ENCODE assay signal across 8 mouse cellular contexts in the genomic region with DNA sequence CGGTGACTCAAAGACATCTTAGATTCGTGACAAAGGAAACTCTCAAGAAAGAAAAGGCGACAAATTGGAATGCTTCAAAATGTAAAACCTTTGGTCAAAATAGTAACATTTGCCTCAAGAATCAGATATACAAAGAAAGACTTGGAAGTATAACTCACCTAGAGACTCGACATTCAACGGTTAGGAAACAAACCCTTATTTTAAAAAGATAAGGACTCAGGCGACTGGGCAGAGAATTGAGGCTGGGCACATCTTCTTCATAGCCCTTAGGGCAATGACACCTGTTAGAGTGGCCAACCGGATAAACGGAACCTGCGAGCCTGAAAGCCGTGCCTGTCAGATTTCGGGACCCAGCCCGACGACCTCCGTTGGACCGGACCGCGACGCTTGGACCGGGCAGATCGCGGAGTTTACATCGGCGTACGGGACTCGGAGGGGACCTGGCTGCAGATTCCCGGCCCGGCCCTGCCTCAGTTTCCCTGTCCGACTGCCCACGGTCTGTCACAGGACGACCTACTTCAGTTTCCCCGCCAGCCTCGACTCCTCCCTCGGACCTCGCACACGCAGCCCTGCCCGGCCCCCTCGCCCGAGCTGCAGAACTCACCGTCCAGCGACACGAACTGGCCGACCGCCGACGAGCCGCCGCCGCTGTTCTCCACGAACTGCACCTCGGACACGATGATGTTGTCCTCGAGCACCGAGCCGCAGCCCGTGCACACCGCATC. TPM values are rescaled to one million over a fixed set of nuclear protein-coding genes. Genes with fewer than 3 reads are reported as not detected.
DNase-seq lines count a peak whose midpoint lies in the region; ATAC-seq and TF ChIP-seq lines count a peak whose summit lies in the region.

No protein-coding gene starts in this region.

- H3K27me3 ChIP-seq in kidney, adult 2 months (replicated peaks; ENCODE audit: control insufficient read depth, insufficient read depth, low read length) = no peaks in the 10 kb centered on the region
- H3K27me3 ChIP-seq in erythroblast, embryonic 14.5 days (ENCODE audit: control insufficient read depth) = peaks cover 14% of the 10 kb centered on the region
- no peaks in the 10 kb centered on the region for H3K27me3 ChIP-seq in limb, embryonic 13.5 days
- no peaks in the 10 kb centered on the region for H3K27me3 ChIP-seq in neural tube, embryonic 15.5 days (replicated peaks)

- no peaks in the 10 kb centered on the region for H3K9me3 ChIP-seq in ES-E14 (ENCODE audit: control insufficient read depth, insufficient read depth, low read depth, low read length)
- peaks cover 3% of the 10 kb centered on the region for H3K9me3 ChIP-seq in erythroblast, embryonic 14.5 days (ENCODE audit: control insufficient read depth, low read length)
- no peaks in the 10 kb centered on the region for H3K9me3 ChIP-seq in limb, embryonic 13.5 days
- no peaks in the 10 kb centered on the region for H3K9me3 ChIP-seq in neural tube, embryonic 15.5 days (replicated peaks)

- in situ Hi-C loops in ES-E14 (cut with MboI; ENCODE audit: low sequenced_read_pairs in 2 of 2, unreplicated experiment in 2 of 2) = no loop called here

- peak overlapping the region; percentile 97 for H3K9ac ChIP-seq in ES-E14 (ENCODE audit: insufficient read depth, low read depth, low read length, poor library complexity, severe bottlenecking)
- peak overlapping the region; percentile 97 for H3K9ac ChIP-seq in limb, embryonic 13.5 days
- peak overlapping the region; percentile 96 for H3K9ac ChIP-seq in neural tube, embryonic 15.5 days (replicated peaks)

- no peak for TF ChIP-seq POLR2A in kidney, adult 2 months (IDR thresholded peaks at IDR 0.05; ENCODE audit: low read depth, low read length)

- no peaks in the 10 kb centered on the region for H3K36me3 ChIP-seq in kidney, adult 2 months (ENCODE audit: control insufficient read depth, insufficient read depth, low read length)
- peaks cover 3% of the 10 kb centered on the region; the same call in 1 of the 2 replicates for H3K36me3 ChIP-seq in ES-E14 (ENCODE audit: control insufficient read depth, insufficient read depth, low read length, poor library complexity, severe bottlenecking)
- peaks cover 37% of the 10 kb centered on the region for H3K36me3 ChIP-seq in erythroblast, embryonic 14.5 days (ENCODE audit: control insufficient read depth)
- H3K36me3 ChIP-seq in limb, embryonic 13.5 days = peaks cover 18% of the 10 kb centered on the region
- H3K36me3 ChIP-seq in neural tube, embryonic 15.5 days = no peaks in the 10 kb centered on the region

- no peak for TF ChIP-seq CTCF in kidney, adult 2 months (conservative IDR thresholded peaks at IDR 0.05; ENCODE audit: insufficient read depth, insufficient read length, low read depth, low read length)

- H3K4me2 ChIP-seq in limb, embryonic 13.5 days (replicated peaks) = peak overlapping the region; percentile 86
- H3K4me2 ChIP-seq in neural tube, embryonic 15.5 days = peak overlapping the region; percentile 85

- H3K4me1 ChIP-seq in kidney, adult 2 months (ENCODE audit: control insufficient read depth, insufficient read depth, low read length) = peaks cover 10% of the 10 kb centered on the region
- H3K4me1 ChIP-seq in ES-E14 (ENCODE audit: control insufficient read depth in 2 of 2, insufficient read depth in 2 of 2, low read length in 2 of 2, poor library complexity in 1 of 2) = peaks cover 4 to 7% of the 10 kb centered on the region in 2 experiments; a peak in 2 of 4 replicates
- H3K4me1 ChIP-seq in erythroblast, embryonic 14.5 days (ENCODE audit: control insufficient read depth) = peaks cover 44% of the 10 kb centered on the region
- peaks cover 27% of the 10 kb centered on the region for H3K4me1 ChIP-seq in limb, embryonic 13.5 days
- H3K4me1 ChIP-seq in neural tube, embryonic 15.5 days = peaks cover 29% of the 10 kb centered on the region

- WGBS in kidney, adult 2 months = 1% methylated on average over 56 of the region's 56 CpGs
- under 1% methylated on average over 56 of the region's 56 CpGs for WGBS in limb, embryonic 13.5 days
- 1% methylated on average over 56 of the region's 56 CpGs for WGBS in neural tube, embryonic 15.5 days

- no peak for DNase-seq in kidney, adult 2 months
- no peak for DNase-seq in kidney, adult 9 months
- DNase-seq in ES-E14 (ENCODE audit: low read depth, low spot score) = no peak
- DNase-seq in ovary, postnatal 36 days (ENCODE audit: low spot score) = no peak
- DNase-seq in c-Kit-positive CD71-positive TER-119-positive erythroid progenitor cells, embryonic 14.5 days (ENCODE audit: low spot score) = no peak

- peak overlapping the region; percentile 92 for H3K4me3 ChIP-seq in kidney, adult 2 months (ENCODE audit: insufficient read depth, low read depth, low read length)
- peak overlapping the region; percentile 71 to 97 for H3K4me3 ChIP-seq in ES-E14 (ENCODE audit: insufficient read depth in 1 of 2, low read depth in 1 of 2, low read length in 2 of 2, poor library complexity in 1 of 2, severe bottlenecking in 1 of 2)
- H3K4me3 ChIP-seq in erythroblast, embryonic 14.5 days (replicated peaks) = peak overlapping the region; percentile 87
- H3K4me3 ChIP-seq in limb, embryonic 13.5 days = peak overlapping the region; percentile 84
- peak overlapping the region; percentile 89 for H3K4me3 ChIP-seq in neural tube, embryonic 15.5 days (replicated peaks)

- peak overlapping the region; percentile 96 for H3K27ac ChIP-seq in kidney, adult 2 months (ENCODE audit: insufficient read depth, low read depth, low read length)
- H3K27ac ChIP-seq in ES-E14 (ENCODE audit: insufficient read depth, low read depth, low read length, poor library complexity, severe bottlenecking) = peak overlapping the region; percentile 73; the same call in 1 of the 2 replicates
- peak overlapping the region; percentile 92 for H3K27ac ChIP-seq in limb, embryonic 13.5 days
- H3K27ac ChIP-seq in neural tube, embryonic 15.5 days (replicated peaks) = peak overlapping the region; percentile 96

- ATAC-seq in limb, embryonic 13.5 days (ENCODE audit: low FRiP score, low read depth) = no peak
- peak; percentile 12 for ATAC-seq in neural tube, embryonic 15.5 days (ENCODE audit: low FRiP score)

TF ChIP-seq in ES-E14, 5 proteins besides CTCF, POLR2A, EP300 and RAD21:
- TF ChIP-seq MAFK (IDR thresholded peaks at IDR 0.05; ENCODE audit: insufficient read depth, low read depth, low read length) = no peak
- no peak for TF ChIP-seq ZC3H11A (IDR thresholded peaks at IDR 0.05; ENCODE audit: borderline replicate concordance, low read depth, low read length)
- no peak for TF ChIP-seq HCFC1 (IDR thresholded peaks at IDR 0.05; ENCODE audit: borderline replicate concordance, insufficient read depth, low read length)
- TF ChIP-seq CHD2 (IDR thresholded peaks at IDR 0.05; ENCODE audit: low read depth, low read length) = no peak
- TF ChIP-seq ZNF384 (IDR thresholded peaks at IDR 0.05; ENCODE audit: low read depth, low read length) = no peak

RNA-seq across cellular contexts. Expression of gene Brf1, which starts 0.8 kb away (rescaled TPM):
- 44.8 and 53.0 TPM in 2 replicates for polyA plus RNA-seq in kidney, adult 2 months (2012; rRNA removed)
- 56.4 and 63.4 TPM in 2 replicates for total RNA-seq in ES-E14 (2012; rRNA removed)
- 3.0 and 3.6 TPM in 2 replicates for polyA plus RNA-seq in erythroblast, embryonic 14.5 days (2012)
- polyA plus RNA-seq in limb, embryonic 13.5 days (2015; fragmentation: Nextera tagmentation; extraction: Ambion mirVana) = 71.4 and 74.0 TPM in 2 replicates
- 44.1 and 49.3 TPM in 2 replicates for polyA plus RNA-seq in neural tube, embryonic 15.5 days (2015; fragmentation: Nextera tagmentation; extraction: Ambion mirVana)

RNA-seq across cellular contexts. Expression of gene Pacs2, which starts 14.6 kb away (rescaled TPM):
- 42.4 and 47.8 TPM in 2 replicates for polyA plus RNA-seq in kidney, adult 2 months (2012; rRNA removed)
- 17.2 and 20.7 TPM in 2 replicates for total RNA-seq in ES-E14 (2012; rRNA removed)
- polyA plus RNA-seq in erythroblast, embryonic 14.5 days (2012) = 2.6 and 2.8 TPM in 2 replicates
- polyA plus RNA-seq in limb, embryonic 13.5 days (2015; fragmentation: Nextera tagmentation; extraction: Ambion mirVana) = 14.2 and 16.7 TPM in 2 replicates
- polyA plus RNA-seq in neural tube, embryonic 15.5 days (2015; fragmentation: Nextera tagmentation; extraction: Ambion mirVana) = 21.9 and 27.6 TPM in 2 replicates

RNA-seq across cellular contexts. Expression of gene Btbd6, which starts 23.4 kb away (rescaled TPM):
- polyA plus RNA-seq in kidney, adult 2 months (2012; rRNA removed) = 31.8 and 45.2 TPM in 2 replicates
- 13.4 and 15.2 TPM in 2 replicates for total RNA-seq in ES-E14 (2012; rRNA removed)
- 1.5 and 2.6 TPM in 2 replicates for polyA plus RNA-seq in erythroblast, embryonic 14.5 days (2012)
- polyA plus RNA-seq in limb, embryonic 13.5 days (2015; fragmentation: Nextera tagmentation; extraction: Ambion mirVana) = 26.7 and 27.5 TPM in 2 replicates
- polyA plus RNA-seq in neural tube, embryonic 15.5 days (2015; fragmentation: Nextera tagmentation; extraction: Ambion mirVana) = 46.3 and 50.0 TPM in 2 replicates

RNA-seq across cellular contexts. Expression of gene Nudt14, which starts 57.8 kb away (rescaled TPM):
- polyA plus RNA-seq in kidney, adult 2 months (2012; rRNA removed) = 66.1 and 73.0 TPM in 2 replicates
- total RNA-seq in ES-E14 (2012; rRNA removed) = 21.9 and 28.1 TPM in 2 replicates
- polyA plus RNA-seq in erythroblast, embryonic 14.5 days (2012) = 0.86 and 0.87 TPM in 2 replicates
- polyA plus RNA-seq in limb, embryonic 13.5 days (2015; fragmentation: Nextera tagmentation; extraction: Ambion mirVana) = 83.8 and 88.9 TPM in 2 replicates
- polyA plus RNA-seq in neural tube, embryonic 15.5 days (2015; fragmentation: Nextera tagmentation; extraction: Ambion mirVana) = 62.4 and 66.8 TPM in 2 replicates
